Mouse (Mus musculus): Measurements from ENCODE around the gene Gm42791.

DNA sequence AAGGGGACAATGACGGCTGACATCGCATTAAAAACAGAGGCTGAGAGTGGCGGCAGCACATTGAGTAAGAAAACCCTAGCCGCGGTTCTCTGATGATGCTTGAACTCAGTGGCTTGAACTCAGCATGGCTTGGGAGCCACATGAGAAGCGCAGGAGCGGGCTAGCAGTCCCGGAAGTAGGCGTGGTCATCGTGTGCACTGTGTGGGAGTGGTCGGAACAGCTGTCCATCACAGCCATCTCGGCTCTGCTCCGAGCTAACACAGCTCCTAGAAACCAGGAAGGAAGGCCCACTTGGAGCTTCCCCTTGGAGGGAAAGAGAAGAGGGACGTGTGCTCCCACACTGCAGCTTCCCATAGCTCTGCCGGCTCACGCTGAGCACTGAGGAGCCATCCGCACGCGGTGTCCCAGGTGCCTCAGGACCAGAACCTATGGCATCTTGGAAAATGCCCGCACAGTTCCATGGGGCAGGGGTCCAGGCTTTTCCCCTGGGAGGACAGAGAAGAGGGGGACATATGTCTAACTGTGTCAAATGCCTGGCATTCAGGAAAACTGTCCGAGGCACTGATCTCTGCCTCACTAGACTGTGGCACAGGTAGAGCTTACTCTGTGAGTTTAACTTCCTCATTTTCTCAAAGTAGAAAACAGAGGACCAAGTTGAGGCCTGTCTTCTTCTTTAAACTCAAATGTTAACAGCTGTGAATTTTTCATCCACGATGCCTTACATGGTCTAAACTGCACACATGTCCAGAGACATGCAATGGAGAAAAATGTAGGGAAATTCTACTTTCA is 108.9 kb downstream of the Gm42791 start:
- TF ChIP-seq CTCF (conservative IDR thresholded peaks at IDR 0.05; ENCODE audit: insufficient read depth, insufficient read length, low read depth, low read length): no peak
- TF ChIP-seq POLR2A (IDR thresholded peaks at IDR 0.05; ENCODE audit: low read depth, low read length): no peak
